Mouse (Mus musculus) MEL (cell line): ENCODE data around the gene Rassf5. TPM values are rescaled to one million over a fixed set of nuclear protein-coding genes. Genes with fewer than 3 reads are reported as not detected.

Experiments used
- DNase-seq: peaks from one replicate; pipeline ENCODE4 v3.0.0; 2011; ENCODE audit warnings: low read depth, low spot score
- H3K27ac ChIP-seq: 2 replicates; pipeline ENCODE4 v1.5.1; 2012; ENCODE audit warnings: low read depth, mild to moderate bottlenecking, control low read depth, low read length, moderate library complexity; ENCODE audit not compliant: control insufficient read depth
- H3K27me3 ChIP-seq, 2 experiments: fragments of 150-350 bp in 1 of 2; sonication (generic) in 1 of 2; 2 replicates each; pipeline ENCODE4 v1.6.1; 2012; ENCODE audit warnings: low read length in 2 of 2, mild to moderate bottlenecking in 2 of 2, improper control_type of control experiment in 1 of 2, moderate library complexity in 1 of 2; ENCODE audit not compliant: insufficient read depth in 2 of 2, control insufficient read depth in 1 of 2
- H3K36me3 ChIP-seq, 2 experiments: 2 replicates each; pipeline ENCODE4 v1.6.1; 2012 to 2014; ENCODE audit warnings: low read length in 2 of 2, improper control_type of control experiment in 1 of 2, inconsistent platforms in 1 of 2, mild to moderate bottlenecking in 1 of 2; ENCODE audit not compliant: insufficient read depth in 2 of 2, control insufficient read depth in 1 of 2
- H3K4me1 ChIP-seq, 2 experiments: fragments of 150-350 bp in 1 of 2; sonication (generic) in 1 of 2; 2 replicates each; pipeline ENCODE4 v1.6.1; 2012; ENCODE audit warnings: low read length in 2 of 2, improper control_type of control experiment in 1 of 2, mild to moderate bottlenecking in 1 of 2; ENCODE audit not compliant: insufficient read depth in 2 of 2, control insufficient read depth in 1 of 2
- H3K4me3 ChIP-seq, 2 experiments: fragments of 150-350 bp in 1 of 2; sonication (generic) in 1 of 2; 2 replicates each; pipeline ENCODE4 v1.5.1; 2012; ENCODE audit warnings: low read depth in 2 of 2, low read length in 2 of 2, mild to moderate bottlenecking in 2 of 2, moderate library complexity in 2 of 2, control low read depth in 1 of 2, improper control_type of control experiment in 1 of 2; ENCODE audit not compliant: control insufficient read depth in 1 of 2, insufficient read depth in 1 of 2
- H3K79me2 ChIP-seq: 2 replicates; pipeline ENCODE4 v1.6.1; 2012; ENCODE audit warnings: mild to moderate bottlenecking, low read length, moderate library complexity; ENCODE audit not compliant: control insufficient read depth, poor library complexity, insufficient read depth
- H3K9ac ChIP-seq: 2 replicates; pipeline ENCODE4 v1.6.1; 2012; ENCODE audit warnings: low read depth, mild to moderate bottlenecking, control low read depth, low read length, moderate library complexity; ENCODE audit not compliant: control insufficient read depth, poor library complexity, severe bottlenecking
- H3K9me3 ChIP-seq: fragments of 150-350 bp; sonication (generic); replicated peaks from 2 replicates; pipeline ENCODE4 v1.6.1; 2012; ENCODE audit warnings: mild to moderate bottlenecking, low read length, improper control_type of control experiment, moderate library complexity; ENCODE audit not compliant: insufficient read depth
- BHLHE40 ChIP-seq: IDR thresholded peaks from 2 replicates; pipeline ENCODE4 v1.6.1; 2012; ENCODE audit warnings: low read depth, mild to moderate bottlenecking, inconsistent platforms, low read length, improper control_type of control experiment, borderline replicate concordance
- CHD1 ChIP-seq: IDR thresholded peaks from 2 replicates; pipeline ENCODE4 v1.6.1; 2012; ENCODE audit warnings: low read depth, mild to moderate bottlenecking, inconsistent platforms, low read length, improper control_type of control experiment
- CTCF ChIP-seq, 3 experiments: IDR thresholded peaks in 2 of 3; conservative IDR thresholded peaks in 1 of 3; 2 replicates each; pipeline ENCODE4 v1.5.1; 2011 to 2012; ENCODE audit warnings: low read length in 3 of 3, low read depth in 2 of 3, mild to moderate bottlenecking in 2 of 3, improper control_type of control experiment in 1 of 3, inconsistent platforms in 1 of 3, mixed read lengths in 1 of 3, moderate library complexity in 1 of 3; ENCODE audit not compliant: control insufficient read depth in 1 of 3, insufficient read depth in 1 of 3, poor library complexity in 1 of 3, severe bottlenecking in 1 of 3
- ETS1 ChIP-seq: IDR thresholded peaks from 2 replicates; pipeline ENCODE4 v1.6.1; 2012; ENCODE audit warnings: low read depth, mild to moderate bottlenecking, inconsistent platforms, low read length, improper control_type of control experiment, moderate library complexity
- GABPA ChIP-seq: IDR thresholded peaks from 2 replicates; pipeline ENCODE4 v1.6.1; 2012; ENCODE audit warnings: low read depth, mild to moderate bottlenecking, inconsistent platforms, low read length, improper control_type of control experiment, moderate library complexity
- GATA1 ChIP-seq: IDR thresholded peaks from 2 replicates; pipeline ENCODE4 v1.6.1; 2011; ENCODE audit warnings: low read depth, low read length, improper control_type of control experiment
- MAFK ChIP-seq: IDR thresholded peaks from 2 replicates; pipeline ENCODE4 v1.6.1; 2011; ENCODE audit warnings: low read depth, mild to moderate bottlenecking, low read length, improper control_type of control experiment, borderline replicate concordance
- MAX ChIP-seq: IDR thresholded peaks from 2 replicates; pipeline ENCODE4 v1.6.1; 2011; ENCODE audit warnings: low read length, improper control_type of control experiment
- MAZ ChIP-seq: IDR thresholded peaks from 2 replicates; pipeline ENCODE4 v1.6.1; 2012; ENCODE audit warnings: low read depth, mild to moderate bottlenecking, inconsistent platforms, low read length, improper control_type of control experiment
- MEF2A ChIP-seq: IDR thresholded peaks from 2 replicates; pipeline ENCODE4 v1.6.1; 2014; ENCODE audit warnings: low read depth, mild to moderate bottlenecking, inconsistent platforms, low read length, improper control_type of control experiment; ENCODE audit not compliant: poor library complexity, insufficient replicate concordance, severe bottlenecking; ENCODE audit errors: extremely low read depth
- MXI1 ChIP-seq: IDR thresholded peaks from 2 replicates; pipeline ENCODE4 v1.6.1; 2011; ENCODE audit warnings: mild to moderate bottlenecking, low read depth, low read length, improper control_type of control experiment
- MYB ChIP-seq: IDR thresholded peaks from 2 replicates; pipeline ENCODE4 v1.6.1; 2011; ENCODE audit warnings: mild to moderate bottlenecking, low read depth, low read length, improper control_type of control experiment
- NELFE ChIP-seq: IDR thresholded peaks from 2 replicates; pipeline ENCODE4 v1.6.1; 2011; ENCODE audit warnings: low read depth, low read length, improper control_type of control experiment
- NRF1 ChIP-seq: IDR thresholded peaks from 2 replicates; pipeline ENCODE4 v1.6.1; 2014; ENCODE audit warnings: low read depth, mild to moderate bottlenecking, inconsistent platforms, low read length, improper control_type of control experiment, moderate library complexity; ENCODE audit not compliant: poor library complexity, insufficient read depth, severe bottlenecking
- POLR2A ChIP-seq, 2 experiments: IDR thresholded peaks; 2 replicates each; pipeline ENCODE4 v1.6.1; 2011 to 2012; ENCODE audit warnings: low read length in 2 of 2, mild to moderate bottlenecking in 2 of 2, control low read depth in 1 of 2, improper control_type of control experiment in 1 of 2, low read depth in 1 of 2, moderate library complexity in 1 of 2; ENCODE audit not compliant: control insufficient read depth in 1 of 2, insufficient read depth in 1 of 2, poor library complexity in 1 of 2
- POLR2AphosphoS5 ChIP-seq: IDR thresholded peaks from 2 replicates; pipeline ENCODE4 v1.6.1; 2012; ENCODE audit warnings: low read depth, borderline replicate concordance, mild to moderate bottlenecking, inconsistent platforms, low read length, moderate library complexity, mixed read lengths
- RAD21 ChIP-seq: IDR thresholded peaks from 2 replicates; pipeline ENCODE4 v1.6.1; 2011; ENCODE audit warnings: mild to moderate bottlenecking, low read depth, low read length, improper control_type of control experiment
- RCOR1 ChIP-seq: IDR thresholded peaks from 2 replicates; pipeline ENCODE4 v1.6.1; 2012; ENCODE audit warnings: low read depth, mild to moderate bottlenecking, inconsistent platforms, low read length, improper control_type of control experiment
- SIN3A ChIP-seq: IDR thresholded peaks from 2 replicates; pipeline ENCODE4 v1.6.1; 2012; ENCODE audit warnings: low read length, improper control_type of control experiment, inconsistent platforms
- TAL1 ChIP-seq: IDR thresholded peaks from 2 replicates; pipeline ENCODE4 v1.6.1; 2012; ENCODE audit warnings: mild to moderate bottlenecking, inconsistent platforms, low read length, moderate library complexity, mixed read lengths
- TCF12 ChIP-seq: IDR thresholded peaks from 2 replicates; pipeline ENCODE4 v1.6.1; 2014; ENCODE audit warnings: low read depth, mild to moderate bottlenecking, inconsistent platforms, low read length, improper control_type of control experiment, moderate library complexity
- UBTF ChIP-seq: IDR thresholded peaks from 2 replicates; pipeline ENCODE4 v1.6.1; 2012; ENCODE audit warnings: low read depth, mild to moderate bottlenecking, inconsistent platforms, low read length, improper control_type of control experiment, moderate library complexity, borderline replicate concordance; ENCODE audit not compliant: insufficient read depth
- ZMIZ1 ChIP-seq: IDR thresholded peaks from 2 replicates; pipeline ENCODE4 v1.6.1; 2012; ENCODE audit warnings: low read depth, mild to moderate bottlenecking, inconsistent platforms, low read length, improper control_type of control experiment, moderate library complexity
- ZNF384 ChIP-seq: IDR thresholded peaks from 2 replicates; pipeline ENCODE4 v1.6.1; 2012; ENCODE audit warnings: low read depth, mild to moderate bottlenecking, inconsistent platforms, low read length, improper control_type of control experiment
- polyA plus RNA-seq, 2 experiments: library from polyadenylated mRNA; stranded (reverse) in 1 of 2; unstranded in 1 of 2; fragments of >175 nt in 1 of 2; fragments of >200 nt in 1 of 2; gene quantifications; 2 replicates each; pipeline versions ENCODE4 v1.2.1 to v1.2.4; 2012; ENCODE audit warnings: low replicate concordance in 2 of 2, low read depth in 1 of 2; ENCODE audit not compliant: insufficient read length in 2 of 2, insufficient read depth in 1 of 2, missing spikeins in 1 of 2
- total RNA-seq: library from RNA; depleted of rRNA; stranded (reverse); fragments of 300-350 nt; gene quantifications from 2 replicates; pipeline ENCODE4 v1.2.3, GENCODE M21; 2012

Gene Rassf5
- total and polyA plus RNA-seq, 3 experiments, result 14.8 to 28.8 TPM; not detected in 1

DNA sequence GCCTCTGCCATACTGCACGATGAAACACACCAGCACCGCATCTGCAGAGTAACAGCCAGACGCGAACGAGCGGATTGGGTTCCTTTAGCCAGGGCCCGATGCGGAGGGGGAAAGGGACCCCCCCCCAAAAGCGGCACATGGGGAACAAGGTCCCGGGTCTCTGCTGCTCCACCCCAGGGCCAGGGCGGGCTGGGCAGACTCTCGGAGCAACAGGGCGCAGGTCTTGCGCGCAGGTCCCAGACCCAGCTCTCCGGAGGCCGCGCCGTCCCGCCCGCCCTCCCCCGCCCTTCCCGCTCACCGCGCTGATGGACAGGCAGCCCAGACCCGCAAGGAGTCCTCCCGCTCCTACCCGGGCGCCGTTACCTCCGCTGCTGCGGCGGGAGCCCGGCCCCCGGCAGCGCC, 107.3 kb downstream of the Rassf5 start:
- peaks cover 9% of the 10 kb centered on the region for H3K79me2 ChIP-seq
- no peak for TF ChIP-seq GATA1
- TF ChIP-seq POLR2A (IDR thresholded peaks at IDR 0.05; ENCODE audit: control insufficient read depth in 1 of 2, insufficient read depth in 1 of 2, low read depth in 1 of 2, low read length in 2 of 2, poor library complexity in 1 of 2), result 0 out of 4 replicates have a peak, but pooled peaks of 1 of the 2 experiments have one; percentile 24
- DNase-seq, result peak; percentile 63
- H3K9ac ChIP-seq, result peak overlapping the region; percentile 72
- peak overlapping the region; percentile 88 to 89 for H3K4me3 ChIP-seq
- H3K36me3 ChIP-seq, result peaks cover 3 to 43% of the 10 kb centered on the region in 2 experiments
- H3K27ac ChIP-seq, result peak overlapping the region; percentile 11; the same call in 1 of the 2 replicates
- H3K4me1 ChIP-seq, result peaks cover 32% of the 10 kb centered on the region in 2 experiments
- no peaks in the 10 kb centered on the region for H3K9me3 ChIP-seq
- no peaks in the 10 kb centered on the region for H3K27me3 ChIP-seq

DNA sequence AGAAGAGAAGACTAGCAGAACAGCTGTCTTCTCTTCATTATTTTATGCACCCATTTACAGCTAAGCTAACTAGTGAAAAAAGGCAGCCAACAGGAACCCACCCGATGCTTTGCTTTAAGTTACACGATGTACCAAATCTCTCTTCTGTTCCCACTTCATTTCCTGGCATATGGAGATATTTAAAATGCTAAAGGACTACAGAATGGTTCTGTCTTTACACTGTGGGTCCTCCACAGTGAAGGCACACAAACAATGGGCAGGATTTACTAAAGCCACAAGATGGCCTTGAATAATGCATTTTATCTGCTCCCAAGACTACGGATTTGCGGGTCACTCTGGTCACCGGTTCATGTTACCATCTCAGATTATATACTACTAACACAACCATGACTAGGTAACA, 107.9 kb downstream of the Rassf5 start:
- DNase-seq, result peak; percentile 45
- TF ChIP-seq RCOR1 (no peak), SIN3A (peak; percentile 57; the same call in 1 of the 2 replicates)
- TF ChIP-seq, all 39 proteins: peak for 1
- H3K79me2 ChIP-seq, result peaks cover 9% of the 10 kb centered on the region
- peak overlapping the region; percentile 53 to 88 for H3K4me3 ChIP-seq
- H3K36me3 ChIP-seq, result peaks cover 3 to 38% of the 10 kb centered on the region in 2 experiments
- peak overlapping the region; percentile 72 for H3K9ac ChIP-seq
- no peaks in the 10 kb centered on the region for H3K27me3 ChIP-seq
- peaks cover 29 to 30% of the 10 kb centered on the region in 2 experiments for H3K4me1 ChIP-seq
- H3K27ac ChIP-seq, result peak overlapping the region; percentile 43
- H3K9me3 ChIP-seq, result no peaks in the 10 kb centered on the region

DNA sequence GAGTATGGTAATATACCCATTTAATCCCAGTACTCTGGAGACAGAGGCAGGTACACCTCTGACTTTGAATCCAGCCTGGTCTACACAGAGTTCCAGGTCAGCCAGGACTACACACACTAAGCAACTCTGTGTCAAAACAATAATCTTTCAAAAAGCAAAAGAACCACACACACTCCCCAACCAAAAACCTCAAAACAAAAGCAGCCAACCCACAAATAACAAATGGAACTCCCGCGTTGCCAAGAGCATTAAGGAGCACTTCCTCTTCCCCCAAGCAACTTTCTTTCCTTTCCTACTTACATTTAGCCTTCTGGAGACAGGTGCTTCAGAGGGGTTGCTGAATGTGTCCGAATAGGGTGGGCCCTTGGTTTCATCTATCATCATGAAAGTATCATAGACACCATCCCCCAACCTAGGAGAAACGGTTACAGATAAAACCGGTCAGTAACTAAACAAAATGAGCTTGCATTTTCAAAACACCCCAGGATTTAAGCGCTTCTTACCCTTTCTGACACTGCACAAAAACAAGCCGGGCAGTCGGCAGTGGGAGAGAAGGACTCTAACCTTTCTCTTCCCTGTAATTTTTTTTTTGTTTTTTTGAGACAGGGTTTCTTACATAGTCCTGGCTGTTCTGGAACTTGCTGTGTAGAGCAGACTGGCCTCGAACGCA, 109.0 kb downstream of the Rassf5 start:
- H3K27me3 ChIP-seq, result no peaks in the 10 kb centered on the region
- no peaks in the 10 kb centered on the region for H3K9me3 ChIP-seq
- peak overlapping the region; percentile 72 for H3K9ac ChIP-seq
- DNase-seq, result peak; percentile 87
- H3K79me2 ChIP-seq, result peaks cover 9% of the 10 kb centered on the region
- H3K36me3 ChIP-seq, result peaks cover 3 to 34% of the 10 kb centered on the region in 2 experiments
- H3K27ac ChIP-seq, result peak overlapping the region; percentile 48
- peaks cover 23 to 25% of the 10 kb centered on the region in 2 experiments for H3K4me1 ChIP-seq
- H3K4me3 ChIP-seq, result peak overlapping the region; percentile 24 to 88
- TF ChIP-seq MAFK (no peak), TAL1 (no peak), NRF1 (no peak), NELFE (no peak), MAX (0 out of 2 replicates have a peak, but pooled peaks have one; percentile 36), MYB (0 out of 2 replicates have a peak, but pooled peaks have one; percentile 32), ZMIZ1 (no peak), SIN3A (peak; percentile 76), POLR2AphosphoS5 (no peak), ETS1 (peak; percentile 56), UBTF (no peak), GABPA (no peak), MXI1 (peak; percentile 33; the same call in 1 of the 2 replicates), CHD1 (no peak), ZNF384 (no peak), BHLHE40 (no peak), MAZ (no peak), TCF12 (peak; percentile 47), CTCF (IDR thresholded peaks at IDR 0.05 in 2 of 3, conservative IDR thresholded peaks at IDR 0.05 in 1 of 3; ENCODE audit: control insufficient read depth in 1 of 3, insufficient read depth in 1 of 3, low read depth in 2 of 3, low read length in 3 of 3, poor library complexity in 1 of 3, severe bottlenecking in 1 of 3) (no peak), RAD21 (no peak), MEF2A (no peak), RCOR1 (peak; percentile 51; the same call in 1 of the 2 replicates)
